Mouse (Mus musculus): ENCODE data around the gene Lrig2. TPM values are rescaled to one million over a fixed set of nuclear protein-coding genes. Genes with fewer than 3 reads are reported as not detected.

Lrig2 gene
- polyA plus RNA-seq, 1 experiment from 2014 or later = 2.5 TPM

DNA sequence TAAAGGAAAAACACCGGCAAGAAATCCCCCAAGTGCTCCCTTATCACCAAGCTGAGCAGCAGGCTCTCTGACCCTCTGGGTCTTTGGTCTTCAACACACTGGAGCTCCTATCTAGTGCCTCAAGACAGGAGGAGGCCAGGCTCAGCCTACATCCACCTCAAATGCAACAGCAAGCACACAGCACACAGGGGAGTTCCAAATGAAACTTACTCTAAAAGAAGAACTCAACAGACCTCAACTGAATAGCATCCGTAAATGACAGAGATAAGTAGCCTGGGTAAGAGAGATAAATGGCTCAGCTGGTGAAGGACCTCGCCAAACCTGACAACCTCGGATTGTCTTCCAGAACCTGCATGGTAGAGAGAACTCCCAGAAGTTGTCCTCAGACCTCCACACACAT, 91.7 kb downstream of the Lrig2 start:
- Histone ChIP-seq H3K36me3 (replicated peaks; ENCODE audit: insufficient read depth, low read length) (no peaks in the 10 kb centered on the region), H3K9me3 (ENCODE audit: low read length) (no peaks in the 10 kb centered on the region), H3K9ac (replicated peaks) (no peak overlapping the region), H3K4me1 (ENCODE audit: insufficient read depth) (peaks cover 11% of the 10 kb centered on the region), H3K27me3 (ENCODE audit: insufficient read depth, low read length) (no peaks in the 10 kb centered on the region), H3K4me2 (ENCODE audit: low read depth, low read length) (no peak overlapping the region), H3K27ac (ENCODE audit: low read depth) (no peak overlapping the region), H3K4me3 (ENCODE audit: low read depth, low read length) (no peak overlapping the region)
- no peak for ATAC-seq
- TF ChIP-seq EP300 (IDR thresholded peaks at IDR 0.05; ENCODE audit: low read depth) (no peak), CTCF (IDR thresholded peaks at IDR 0.05; ENCODE audit: low read depth) (no peak)
- no peak for DNase-seq
- 50% methylated on average over 4 of the region's 4 CpGs for WGBS (ENCODE audit: insufficient replicate concordance)

- WGBS (ENCODE audit: insufficient replicate concordance) = 53% methylated on average over 5 of the region's 5 CpGs
- no peak for DNase-seq
- no peak overlapping the region for H3K4me2 ChIP-seq (ENCODE audit: low read depth, low read length)
- H3K9me3 ChIP-seq (ENCODE audit: low read length) = no peaks in the 10 kb centered on the region
- no peak overlapping the region for H3K4me3 ChIP-seq (ENCODE audit: low read depth, low read length)
- no peak overlapping the region for H3K9ac ChIP-seq (replicated peaks)
- ATAC-seq = no peak
- no peaks in the 10 kb centered on the region for H3K36me3 ChIP-seq (replicated peaks; ENCODE audit: insufficient read depth, low read length)
- peaks cover 8% of the 10 kb centered on the region for H3K4me1 ChIP-seq (ENCODE audit: insufficient read depth)
- TF ChIP-seq EP300 (IDR thresholded peaks at IDR 0.05; ENCODE audit: low read depth) = no peak
- no peak for TF ChIP-seq CTCF (IDR thresholded peaks at IDR 0.05; ENCODE audit: low read depth)
- no peaks in the 10 kb centered on the region for H3K27me3 ChIP-seq (ENCODE audit: insufficient read depth, low read length)
- H3K27ac ChIP-seq (ENCODE audit: low read depth) = no peak overlapping the region
These were observed 94.9 kb downstream of the Lrig2 start for GRCm38 (mm10) chr3:104416806-104417205.

- H3K4me3 ChIP-seq (ENCODE audit: low read depth, low read length) = no peak overlapping the region
- H3K4me2 ChIP-seq (ENCODE audit: low read depth, low read length) = no peak overlapping the region
- H3K27ac ChIP-seq (ENCODE audit: low read depth) = no peak overlapping the region
- ATAC-seq (no peak), DNase-seq (no peak)
- no peaks in the 10 kb centered on the region for H3K36me3 ChIP-seq (replicated peaks; ENCODE audit: insufficient read depth, low read length)
- no peaks in the 10 kb centered on the region; the same call in 1 of the 2 replicates for H3K4me1 ChIP-seq (ENCODE audit: insufficient read depth)
- no peaks in the 10 kb centered on the region for H3K27me3 ChIP-seq (ENCODE audit: insufficient read depth, low read length)
- no peak overlapping the region for H3K9ac ChIP-seq (replicated peaks)
- TF ChIP-seq CTCF (IDR thresholded peaks at IDR 0.05; ENCODE audit: low read depth) = no peak
- TF ChIP-seq EP300 (IDR thresholded peaks at IDR 0.05; ENCODE audit: low read depth) = no peak
- H3K9me3 ChIP-seq (ENCODE audit: low read length) = no peaks in the 10 kb centered on the region
- WGBS (ENCODE audit: insufficient replicate concordance) = 63% methylated on average over 6 of the region's 6 CpGs
These were observed 99.2 kb downstream of the Lrig2 start for GRCm38 (mm10) chr3:104412482-104412881.

GRCm38 (mm10) chr3:104407506-104407905, 104.2 kb downstream of the Lrig2 start:
- H3K27ac ChIP-seq (ENCODE audit: low read depth) = no peak overlapping the region
- H3K4me2 ChIP-seq (ENCODE audit: low read depth, low read length) = no peak overlapping the region
- H3K4me3 ChIP-seq (ENCODE audit: low read depth, low read length) = no peak overlapping the region
- WGBS (ENCODE audit: insufficient replicate concordance) = 88% methylated on average over 7 of the region's 7 CpGs
- ATAC-seq (no peak), DNase-seq (no peak)
- H3K9me3 ChIP-seq (ENCODE audit: low read length) = no peaks in the 10 kb centered on the region
- TF ChIP-seq CTCF (IDR thresholded peaks at IDR 0.05; ENCODE audit: low read depth) (no peak), EP300 (IDR thresholded peaks at IDR 0.05; ENCODE audit: low read depth) (no peak)
- H3K4me1 ChIP-seq (ENCODE audit: insufficient read depth) = peaks cover 10% of the 10 kb centered on the region; the same call in 1 of the 2 replicates
- no peak overlapping the region for H3K9ac ChIP-seq (replicated peaks)
- H3K27me3 ChIP-seq (ENCODE audit: insufficient read depth, low read length) = no peaks in the 10 kb centered on the region
- H3K36me3 ChIP-seq (replicated peaks; ENCODE audit: insufficient read depth, low read length) = no peaks in the 10 kb centered on the region

DNA sequence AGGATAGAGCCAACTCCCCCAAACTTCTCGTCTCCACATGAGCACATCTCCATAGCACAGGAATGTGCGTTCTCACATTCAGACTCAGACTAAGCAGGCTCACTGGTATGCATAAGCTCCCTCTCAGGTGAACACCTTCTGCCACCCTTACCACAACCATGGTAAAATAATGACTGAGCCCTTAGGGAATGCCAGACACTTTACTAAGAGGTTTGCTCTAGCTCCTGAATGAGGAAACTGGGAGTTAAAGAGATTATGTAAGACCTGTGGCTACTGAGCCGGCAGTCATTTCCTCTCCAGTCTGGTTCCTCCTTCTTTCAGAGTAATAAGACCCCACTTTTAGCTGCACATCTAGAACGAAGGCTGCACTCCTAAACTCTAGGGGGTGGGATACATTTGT, 108.1 kb downstream of the Lrig2 start:
- Histone ChIP-seq H3K4me2 (ENCODE audit: low read depth, low read length) (no peak overlapping the region), H3K9me3 (ENCODE audit: low read length) (no peaks in the 10 kb centered on the region), H3K27ac (ENCODE audit: low read depth) (no peak overlapping the region), H3K4me3 (ENCODE audit: low read depth, low read length) (no peak overlapping the region), H3K27me3 (ENCODE audit: insufficient read depth, low read length) (no peaks in the 10 kb centered on the region), H3K9ac (replicated peaks) (no peak overlapping the region), H3K36me3 (replicated peaks; ENCODE audit: insufficient read depth, low read length) (no peaks in the 10 kb centered on the region), H3K4me1 (ENCODE audit: insufficient read depth) (peaks cover 10% of the 10 kb centered on the region; the same call in 1 of the 2 replicates)
- ATAC-seq = no peak
- no peak for DNase-seq
- WGBS (ENCODE audit: insufficient replicate concordance) = 46% methylated on average over 4 of the region's 4 CpGs
- TF ChIP-seq CTCF (IDR thresholded peaks at IDR 0.05; ENCODE audit: low read depth) (no peak), EP300 (IDR thresholded peaks at IDR 0.05; ENCODE audit: low read depth) (no peak)

DNA sequence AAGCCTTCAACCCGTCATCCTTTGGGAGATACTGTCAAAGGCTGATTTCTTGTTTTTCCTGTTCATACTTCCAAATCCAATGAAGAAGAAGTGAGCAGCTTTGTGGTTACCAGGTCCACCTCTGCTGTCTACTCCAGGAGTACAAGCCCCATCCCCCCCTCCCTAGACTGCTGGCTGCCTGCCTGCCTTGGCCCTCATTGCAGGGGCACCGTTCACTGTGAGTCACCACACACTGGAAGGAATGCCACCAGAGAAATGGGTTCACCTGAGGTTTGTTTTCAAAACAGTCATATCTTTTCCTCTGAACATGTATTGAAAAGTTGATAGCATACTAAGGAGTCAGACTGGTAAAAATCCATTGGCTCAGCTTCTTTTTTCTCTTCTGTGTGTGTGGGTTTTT, 110.5 kb downstream of the Lrig2 start:
- no peaks in the 10 kb centered on the region for H3K27me3 ChIP-seq (ENCODE audit: insufficient read depth, low read length)
- TF ChIP-seq CTCF (IDR thresholded peaks at IDR 0.05; ENCODE audit: low read depth) = no peak
- TF ChIP-seq EP300 (IDR thresholded peaks at IDR 0.05; ENCODE audit: low read depth) = no peak
- DNase-seq (no peak), ATAC-seq (no peak)
- H3K27ac ChIP-seq (ENCODE audit: low read depth) = no peak overlapping the region
- H3K9me3 ChIP-seq (ENCODE audit: low read length) = no peaks in the 10 kb centered on the region
- no peak overlapping the region for H3K4me2 ChIP-seq (ENCODE audit: low read depth, low read length)
- H3K4me3 ChIP-seq (ENCODE audit: low read depth, low read length) = no peak overlapping the region
- peaks cover 10% of the 10 kb centered on the region; the same call in 1 of the 2 replicates for H3K4me1 ChIP-seq (ENCODE audit: insufficient read depth)
- H3K36me3 ChIP-seq (replicated peaks; ENCODE audit: insufficient read depth, low read length) = no peaks in the 10 kb centered on the region
- no peak overlapping the region for H3K9ac ChIP-seq (replicated peaks)
- WGBS (ENCODE audit: insufficient replicate concordance) = 62% methylated on average over 2 of the region's 2 CpGs

DNA sequence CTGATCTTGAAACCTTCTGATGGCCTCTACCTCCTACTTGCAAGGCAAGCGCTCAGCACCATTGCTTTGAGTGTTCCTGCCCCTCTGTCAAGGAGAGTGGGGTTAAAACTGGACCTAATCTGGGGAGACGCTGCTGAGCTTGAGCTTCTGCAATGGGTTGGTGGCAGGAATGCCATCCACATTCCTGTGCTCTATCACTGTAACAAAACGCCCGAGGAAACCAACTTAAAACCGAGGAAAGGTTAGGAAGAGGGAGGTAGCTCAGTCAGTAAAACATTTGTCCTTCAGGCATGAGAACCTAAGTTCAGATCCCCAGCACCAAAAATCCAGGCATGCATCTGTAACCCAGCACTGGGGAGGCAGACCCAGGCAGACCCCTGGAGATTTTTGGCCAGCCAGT, 111.6 kb downstream of the Lrig2 start:
- Histone ChIP-seq H3K4me1 (ENCODE audit: insufficient read depth) (peaks cover 10% of the 10 kb centered on the region; the same call in 1 of the 2 replicates), H3K4me2 (ENCODE audit: low read depth, low read length) (no peak overlapping the region), H3K36me3 (replicated peaks; ENCODE audit: insufficient read depth, low read length) (no peaks in the 10 kb centered on the region), H3K27me3 (ENCODE audit: insufficient read depth, low read length) (no peaks in the 10 kb centered on the region), H3K4me3 (ENCODE audit: low read depth, low read length) (no peak overlapping the region), H3K27ac (ENCODE audit: low read depth) (no peak overlapping the region), H3K9me3 (ENCODE audit: low read length) (no peaks in the 10 kb centered on the region), H3K9ac (replicated peaks) (no peak overlapping the region)
- TF ChIP-seq EP300 (IDR thresholded peaks at IDR 0.05; ENCODE audit: low read depth) (no peak), CTCF (IDR thresholded peaks at IDR 0.05; ENCODE audit: low read depth) (no peak)
- WGBS (ENCODE audit: insufficient replicate concordance) = 88% methylated on average over 5 of the region's 5 CpGs
- DNase-seq = no peak
- no peak for ATAC-seq

All from liver, postnatal 0 days (tissue).